Mouse (Mus musculus) right cerebral cortex, adult 2 months (tissue): ENCODE measurements around the gene Efcab11.
"Not testable (repeated sequence)": the region's sequence is repeated elsewhere in the genome, so short reads cannot be mapped to it uniquely, and the experiment has no call there.

Source experiments
- DNase-seq, 2 experiments: peaks; one replicate each; pipeline ENCODE4 v3.0.0; 2021 to 2022; ENCODE audit warnings: low spot score in 2 of 2

Gene Efcab11

GRCm38 (mm10) chr12:99807891-99808290 is 76.3 kb downstream of the Efcab11 start:
- no peak for DNase-seq

DNA sequence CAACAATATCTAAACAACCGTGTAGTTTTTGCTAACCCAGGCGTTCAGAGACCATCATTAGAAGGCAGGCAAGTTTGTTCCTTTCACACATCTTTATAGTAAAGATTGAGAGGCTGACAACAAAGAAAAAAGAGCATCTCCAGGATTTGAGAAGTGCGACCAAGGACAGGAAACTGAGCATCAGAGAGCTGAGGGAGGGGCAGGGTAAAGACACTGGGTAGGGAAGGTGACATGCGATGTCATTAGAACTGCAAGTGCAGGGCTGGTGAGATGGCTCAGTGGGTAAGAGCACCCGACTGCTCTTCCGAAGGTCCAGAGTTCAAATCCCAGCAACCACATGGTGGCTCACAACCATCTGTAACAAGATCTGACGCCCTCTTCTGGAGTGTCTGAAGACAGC is 77.5 kb downstream of the Efcab11 start:
- not testable (repeated sequence) for DNase-seq

DNA sequence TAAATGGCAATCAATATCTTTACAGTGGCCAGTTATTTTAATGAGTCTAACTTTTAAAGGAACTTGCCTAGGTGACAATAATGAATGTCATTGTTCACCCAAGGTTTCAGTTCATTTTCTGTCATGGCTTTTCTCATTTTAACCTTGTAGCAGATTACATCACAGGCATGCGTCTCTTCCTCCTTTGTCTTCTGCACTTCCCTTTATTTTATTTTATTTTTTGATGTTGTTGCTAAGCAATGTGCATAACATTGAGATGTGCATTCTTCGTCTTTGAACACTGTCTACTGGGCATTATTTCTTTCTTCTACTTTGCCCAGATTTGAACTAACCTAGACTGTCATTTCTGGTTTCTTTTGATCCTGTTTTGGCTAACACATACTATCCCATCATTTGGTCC is 88.3 kb downstream of the Efcab11 start:
- DNase-seq: no peak

DNA sequence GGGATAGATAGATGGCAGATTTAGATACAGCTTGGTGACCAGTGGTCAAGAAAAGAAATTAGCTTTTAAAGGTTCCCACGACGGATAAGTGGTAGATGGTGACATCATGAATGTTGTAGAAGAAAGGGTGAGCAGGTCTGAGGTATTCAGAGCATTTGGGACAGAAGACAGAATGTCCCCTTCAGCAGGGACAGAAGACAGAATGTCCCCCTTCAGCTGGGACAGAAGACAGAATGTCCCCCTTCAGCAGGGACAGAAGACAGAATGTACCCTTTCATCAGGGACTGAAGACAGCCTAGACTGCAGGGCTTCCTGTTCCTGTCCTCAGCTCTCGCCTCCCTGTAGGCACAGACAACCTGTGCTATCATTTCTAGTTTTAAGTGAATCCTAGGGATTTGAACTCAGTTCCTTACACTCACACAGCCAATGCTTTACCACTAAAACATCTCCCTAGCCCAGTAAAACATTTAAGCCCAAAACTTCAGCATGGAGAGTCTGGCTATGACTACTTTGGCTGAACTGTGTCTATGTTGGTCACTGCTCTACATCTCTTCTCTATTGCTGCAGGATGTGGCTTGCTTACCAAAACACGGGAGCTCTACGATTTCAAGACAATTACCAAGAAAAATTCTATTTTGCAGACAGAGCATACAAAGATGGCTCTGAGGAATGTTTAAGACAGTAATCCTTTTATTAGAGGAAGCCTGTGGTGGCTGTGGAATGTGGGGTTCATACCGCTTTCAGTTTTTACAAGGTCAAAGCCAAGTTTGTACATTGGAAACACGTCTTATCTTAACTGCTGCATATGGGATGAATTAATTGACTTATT is 89.2 kb downstream of the Efcab11 start:
- DNase-seq: no peak

DNA sequence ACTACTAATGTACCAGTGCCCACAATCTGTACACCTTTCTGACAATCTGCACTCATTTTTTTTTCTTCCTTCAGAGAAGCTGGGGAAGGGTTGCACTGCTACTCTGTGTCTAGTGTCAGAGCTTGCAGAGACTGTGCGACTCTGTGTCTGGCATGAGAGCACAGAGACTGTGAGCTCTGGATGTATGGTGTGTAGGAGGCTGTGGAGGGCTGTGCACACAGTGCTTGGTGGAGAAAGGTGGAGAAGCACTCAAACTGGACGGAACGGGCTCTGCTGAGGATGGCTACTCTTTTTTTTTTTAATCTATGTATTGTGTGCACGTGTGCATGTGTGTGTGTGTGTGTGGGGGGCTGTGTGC is 90.1 kb downstream of the Efcab11 start:
- peak in 1 of 2 experiments; percentile 9 for DNase-seq

DNA sequence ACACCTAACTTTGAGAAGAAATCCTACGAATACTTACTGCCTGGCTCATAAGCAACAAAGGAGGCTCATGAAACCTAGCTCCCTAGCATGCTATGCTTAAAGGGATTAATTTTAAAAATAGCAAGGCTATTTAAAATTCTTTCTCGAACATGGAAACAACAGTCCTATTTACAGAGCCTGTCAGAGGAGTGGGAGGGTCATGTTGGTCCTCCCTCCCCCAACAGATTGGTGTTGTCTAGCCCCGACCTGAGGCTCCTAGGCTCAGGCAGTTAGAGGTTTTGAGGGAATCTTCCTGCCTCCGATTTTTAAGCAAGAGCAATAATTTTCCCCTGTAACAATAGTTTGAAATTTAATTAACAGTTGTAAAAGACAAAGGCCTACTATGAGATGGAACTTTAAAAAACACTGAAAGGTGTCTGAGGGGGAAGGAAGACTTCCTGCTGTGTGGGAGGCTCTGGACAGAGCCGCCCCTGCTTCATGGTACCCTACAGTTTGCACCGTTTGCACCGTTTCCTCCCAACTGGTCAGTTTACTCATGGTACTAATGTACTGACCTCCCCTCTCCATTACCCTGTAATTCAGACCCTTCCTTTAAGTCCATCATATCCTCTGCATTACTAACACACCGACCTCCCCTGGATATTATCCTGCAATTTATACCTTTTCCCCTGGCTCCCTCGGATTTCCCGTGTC is 90.6 kb downstream of the Efcab11 start:
- DNase-seq: no peak

GRCm38 (mm10) chr12:99789283-99789960 is 94.8 kb downstream of the Efcab11 start:
- DNase-seq: peak in 1 of 2 experiments; percentile 4

GRCm38 (mm10) chr12:99781774-99782173 is 102.5 kb downstream of the Efcab11 start:
- no peak for DNase-seq

- no peak for DNase-seq
These were observed 103.8 kb downstream of the Efcab11 start for GRCm38 (mm10) chr12:99780396-99780795.

- DNase-seq: no peak
These were observed 104.3 kb downstream of the Efcab11 start for GRCm38 (mm10) chr12:99779908-99780307.

DNA sequence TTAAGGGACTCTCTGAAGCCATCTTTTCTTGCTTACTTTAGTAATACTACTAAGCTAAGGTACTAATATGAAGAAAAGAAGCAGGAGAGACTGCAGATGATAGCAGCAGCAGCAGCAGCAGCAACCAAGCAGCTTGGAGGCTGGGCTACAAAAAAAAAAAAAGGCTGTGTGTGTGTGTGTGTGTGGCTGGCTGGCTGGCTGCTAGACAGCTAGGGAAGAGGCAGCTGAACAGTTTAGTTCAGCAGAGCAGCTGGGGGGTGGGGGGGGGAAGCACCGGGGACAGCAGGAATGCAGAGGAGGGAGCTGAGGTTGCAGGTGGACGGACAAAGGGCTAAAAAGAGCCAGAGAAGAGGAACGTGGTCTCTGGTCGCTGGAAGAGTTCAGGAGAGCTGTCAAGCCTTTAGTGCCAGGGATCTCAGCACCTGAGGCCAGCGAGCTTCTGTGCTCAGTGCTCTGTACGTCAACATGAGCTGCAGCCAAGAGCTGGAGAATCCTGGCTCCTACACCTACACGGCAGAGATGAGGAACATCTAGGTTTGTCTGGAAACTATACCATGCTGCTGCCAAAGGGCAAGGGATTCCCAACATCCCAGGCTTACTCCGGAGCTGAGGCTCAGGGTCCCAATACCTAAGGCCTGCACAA is 107.6 kb downstream of the Efcab11 start:
- DNase-seq: no peak

- DNase-seq: no peak
These were observed 109.4 kb downstream of the Efcab11 start for GRCm38 (mm10) chr12:99774864-99775263.

- no peak for DNase-seq
These were observed 110.5 kb downstream of the Efcab11 start for GRCm38 (mm10) chr12:99773636-99774193.

DNA sequence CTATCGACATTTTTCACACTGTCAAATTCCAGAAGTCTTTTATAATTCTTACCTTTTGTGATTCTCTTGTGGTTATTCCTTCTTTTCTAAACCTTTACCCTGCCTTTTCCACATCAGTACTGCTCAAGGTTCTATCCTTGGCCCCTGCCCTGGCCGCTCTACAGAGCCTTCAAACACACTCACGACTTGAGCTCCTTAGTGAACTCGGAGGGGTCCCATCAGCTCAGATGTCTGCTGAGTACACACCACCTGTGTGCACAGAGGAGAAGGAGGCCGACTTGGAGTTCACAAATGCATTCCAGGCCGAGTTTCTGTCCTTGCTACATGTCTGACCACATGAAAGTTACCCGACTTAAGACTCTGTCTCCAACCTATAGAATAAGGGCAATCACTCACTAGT is 113.2 kb downstream of the Efcab11 start:
- no peak for DNase-seq

DNA sequence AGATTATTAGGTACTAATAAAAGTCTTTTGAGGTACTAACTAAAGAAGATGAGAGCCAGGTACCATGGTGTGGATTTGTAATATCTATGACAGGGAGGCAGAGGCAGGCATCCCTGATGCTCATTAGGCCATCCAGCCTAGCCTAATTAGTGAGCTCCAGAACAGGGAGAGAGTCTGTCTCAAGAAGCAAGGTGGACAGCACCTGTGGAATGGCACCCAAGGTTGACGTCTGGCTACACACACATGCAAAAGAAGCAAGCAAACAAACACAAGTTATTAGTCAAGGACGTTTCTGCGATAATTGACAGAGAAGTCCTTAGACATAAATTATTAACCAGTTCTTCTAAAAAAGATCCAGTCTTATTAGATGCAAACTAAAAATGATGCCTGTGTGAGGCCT is 114.6 kb downstream of the Efcab11 start:
- DNase-seq: no peak

DNA sequence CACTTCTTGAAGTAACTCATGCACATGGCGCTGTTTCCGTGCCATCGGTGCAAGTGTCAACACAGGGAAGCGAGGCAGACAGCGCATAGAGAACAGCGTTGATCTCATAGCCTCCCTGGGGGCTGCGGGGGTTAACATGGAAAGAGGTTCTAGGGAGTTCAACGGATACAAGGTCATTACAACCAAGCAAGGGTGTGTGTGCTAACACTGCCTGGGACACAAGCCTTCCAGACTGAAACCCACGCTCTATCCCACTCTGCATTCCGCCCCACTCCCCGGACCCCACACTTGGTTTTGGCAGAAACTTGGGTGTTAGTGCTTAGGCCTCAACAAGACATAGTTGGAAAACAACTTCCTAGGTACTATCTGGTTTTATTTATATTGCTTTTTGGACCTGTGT is 116.5 kb downstream of the Efcab11 start:
- DNase-seq: no peak

DNA sequence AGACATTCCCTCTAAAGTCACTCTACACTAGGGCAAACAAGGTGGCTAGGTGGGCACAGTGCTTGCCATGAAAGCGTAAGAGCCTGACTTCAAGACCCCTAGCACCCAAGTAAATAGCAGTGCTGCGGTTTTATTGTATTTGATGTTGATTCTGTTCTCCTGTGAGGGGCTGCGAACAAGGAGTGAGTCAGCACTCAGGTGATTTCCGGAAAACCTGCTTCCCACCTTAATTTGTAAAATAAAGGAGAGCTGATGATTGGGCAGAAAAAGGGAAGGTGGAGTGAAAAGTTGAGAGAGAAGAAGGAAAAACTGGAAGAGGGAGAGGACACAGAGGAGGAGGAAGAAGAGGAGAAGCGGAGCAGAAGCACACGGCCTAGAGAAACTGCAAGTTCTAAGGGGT is 118.3 kb downstream of the Efcab11 start:
- DNase-seq: no peak

- DNase-seq: no peak
These were observed 120.2 kb downstream of the Efcab11 start for GRCm38 (mm10) chr12:99764053-99764452.

DNA sequence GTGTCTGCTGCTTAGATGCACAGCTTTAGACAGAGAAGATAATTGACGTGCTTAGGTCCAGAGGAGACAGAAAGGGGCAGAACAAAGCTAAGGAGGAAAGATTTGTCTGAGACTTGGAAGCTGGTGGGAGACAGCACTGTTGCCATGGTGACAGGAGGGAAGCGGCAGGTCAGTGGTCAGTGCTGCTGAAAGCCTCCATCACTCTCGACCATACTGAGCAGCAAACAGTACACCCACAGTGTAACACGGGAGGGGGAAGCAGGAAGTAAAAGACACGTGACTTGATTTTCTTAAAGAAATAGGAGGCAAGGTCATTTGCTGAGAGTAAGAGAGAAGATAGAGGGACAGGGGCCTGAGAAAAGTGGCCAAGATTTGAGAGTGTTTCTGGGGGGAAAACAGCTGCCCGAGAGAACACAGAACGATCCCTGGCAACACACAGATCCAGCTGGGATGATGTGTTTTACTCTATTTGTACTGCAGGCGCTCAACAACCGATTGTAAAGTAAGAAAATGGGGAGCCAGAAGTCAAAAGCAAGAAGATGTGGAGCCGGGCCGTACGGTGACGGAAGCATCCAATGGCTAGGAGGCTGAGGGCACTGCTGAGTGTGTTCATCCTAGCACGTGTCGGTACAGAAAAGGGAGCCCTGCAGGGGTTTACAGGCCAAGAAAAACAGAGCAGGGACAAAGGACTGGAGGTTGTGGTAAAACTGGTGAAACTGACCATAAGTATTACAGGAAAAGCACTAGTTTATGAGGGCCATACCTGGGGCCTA is 126.3 kb downstream of the Efcab11 start:
- DNase-seq: no peak

DNA sequence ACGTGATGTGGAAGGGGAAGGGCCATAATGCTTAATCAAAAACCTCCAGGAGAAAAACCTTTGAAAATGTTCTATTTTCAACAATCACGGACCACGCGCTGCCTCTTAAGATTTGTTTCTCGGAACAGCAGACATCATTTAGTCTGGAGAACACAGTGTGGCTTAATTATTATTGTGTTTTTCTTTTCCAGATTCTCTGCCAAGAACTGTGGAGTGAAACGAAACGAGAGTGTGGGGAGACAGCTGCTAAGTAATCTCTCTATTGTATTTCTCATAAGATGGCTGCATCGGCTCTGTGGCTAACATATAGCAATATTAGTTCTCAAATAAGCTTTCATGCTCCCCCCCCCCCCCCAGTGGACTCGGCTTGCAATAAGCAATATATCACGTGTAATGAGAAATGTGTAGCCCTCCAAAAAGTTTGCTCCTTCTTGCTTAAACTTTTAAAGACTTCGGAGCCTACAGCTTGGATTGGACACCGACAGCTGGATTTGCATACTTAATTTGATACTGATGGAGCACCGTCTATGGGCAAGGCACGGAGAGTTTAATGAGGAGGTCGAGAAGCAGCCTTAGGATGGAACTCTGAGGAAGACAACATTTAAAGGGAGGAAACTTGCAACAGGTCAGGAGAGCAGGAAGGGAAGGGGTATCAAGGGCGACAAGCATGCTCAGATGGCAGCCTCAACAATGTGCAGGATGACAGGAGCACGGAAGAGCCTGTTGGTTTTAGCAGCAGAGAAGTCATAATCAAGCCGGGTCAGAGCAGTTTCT is 127.1 kb downstream of the Efcab11 start:
- no peak for DNase-seq
